Mouse (Mus musculus): ENCODE results near the gene Ckap4. TPM values are rescaled to one million over a fixed set of nuclear protein-coding genes. Genes with fewer than 3 reads are reported as not detected.

The Ckap4 gene
- polyA plus RNA-seq, 1 experiment from 2014 or later, result 56.5 TPM

DNA sequence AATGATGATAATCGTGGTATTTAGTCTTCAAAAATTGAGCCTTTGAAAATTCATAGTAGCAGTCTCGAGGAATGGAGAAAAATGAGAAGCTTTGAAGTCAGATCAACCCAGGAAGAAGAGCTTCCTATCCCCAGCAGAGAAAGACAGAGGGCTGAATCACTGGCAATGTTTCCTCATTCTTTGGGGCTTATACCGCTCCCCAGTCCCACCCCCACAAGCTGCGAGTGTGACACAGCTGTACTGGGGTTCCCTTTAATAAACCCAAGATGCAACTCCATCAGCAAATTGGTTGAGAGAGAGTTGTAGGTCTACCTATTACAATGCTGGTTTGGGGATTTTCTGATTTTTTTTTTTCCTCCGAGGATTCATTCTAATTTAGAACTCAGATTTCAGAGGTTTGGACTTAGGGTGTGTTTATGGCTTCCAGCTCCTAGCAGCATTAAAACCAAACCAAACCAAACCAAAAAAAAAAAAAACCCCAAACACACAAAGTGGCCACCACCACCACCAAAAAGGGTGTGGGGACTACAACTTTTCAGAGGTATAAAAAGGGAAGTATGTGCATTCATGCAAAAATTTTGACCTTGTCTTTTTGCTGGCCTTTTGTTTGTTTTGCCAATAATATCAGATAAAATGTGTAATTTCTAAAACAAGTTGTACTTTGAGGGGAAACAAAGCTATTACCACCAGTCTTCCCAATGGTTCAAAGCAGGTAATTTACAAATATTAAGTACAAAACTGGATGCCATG lies 40.0 kb upstream of the Ckap4 start:
- Histone ChIP-seq H3K9me3 (replicated peaks; ENCODE audit: control insufficient read depth, low read length) (0 out of 2 replicates have a peak, but pooled peaks cover 2% of the 10 kb centered on the region), H3K36me3 (ENCODE audit: control insufficient read depth, insufficient read depth) (no peaks in the 10 kb centered on the region), H3K4me1 (ENCODE audit: control insufficient read depth, insufficient read depth, low read length) (peaks cover 14% of the 10 kb centered on the region), H3K4me2 (ENCODE audit: low read depth, low read length) (no peak overlapping the region), H3K27ac (ENCODE audit: low read length) (no peak overlapping the region), H3K9ac (ENCODE audit: low read length) (no peak overlapping the region), H3K4me3 (ENCODE audit: low read length) (no peak overlapping the region), H3K27me3 (ENCODE audit: control insufficient read depth, insufficient read depth, low read length) (no peaks in the 10 kb centered on the region)
- ATAC-seq (replicated peaks; ENCODE audit: extremely low read depth, insufficient read depth, low FRiP score), result no peak
- WGBS, result 53% methylated on average over 5 of the region's 5 CpGs

DNA sequence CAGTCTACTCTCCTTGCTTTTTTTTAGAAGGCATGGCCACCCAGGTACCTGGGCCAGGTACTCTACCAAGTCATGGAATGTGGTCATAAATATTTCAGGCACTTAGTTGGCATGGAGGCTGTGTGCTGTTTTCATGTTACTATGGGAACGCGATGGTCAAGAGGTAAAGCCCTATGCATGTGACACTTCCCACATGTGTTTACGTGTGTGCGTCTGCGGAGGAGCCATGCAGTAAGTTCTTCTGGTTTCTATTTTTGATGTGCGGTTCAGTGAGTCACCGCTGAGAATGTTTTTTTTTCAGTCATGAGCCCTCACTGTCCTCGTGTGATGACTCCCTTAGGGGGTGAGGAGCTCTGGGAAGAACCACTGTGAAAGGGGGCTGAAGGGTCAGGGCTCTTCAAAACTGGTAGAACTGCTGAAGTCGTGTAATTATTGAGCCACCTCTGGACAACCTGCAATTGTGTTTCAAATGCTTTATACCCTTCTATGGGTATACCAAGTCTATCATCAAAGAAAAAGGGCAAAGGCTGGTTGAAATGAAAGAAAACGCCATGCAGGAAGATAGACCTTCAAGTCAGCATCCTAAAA lies 37.3 kb upstream of the Ckap4 start:
- no peak overlapping the region for H3K4me2 ChIP-seq (ENCODE audit: low read depth, low read length)
- no peaks in the 10 kb centered on the region for H3K27me3 ChIP-seq (ENCODE audit: control insufficient read depth, insufficient read depth, low read length)
- H3K4me3 ChIP-seq (ENCODE audit: low read length), result no peak overlapping the region
- no peak overlapping the region for H3K9ac ChIP-seq (ENCODE audit: low read length)
- H3K27ac ChIP-seq (ENCODE audit: low read length), result no peak overlapping the region
- WGBS, result 65% methylated on average over 10 of the region's 10 CpGs
- H3K36me3 ChIP-seq (ENCODE audit: control insufficient read depth, insufficient read depth), result no peaks in the 10 kb centered on the region
- H3K4me1 ChIP-seq (ENCODE audit: control insufficient read depth, insufficient read depth, low read length), result no peaks in the 10 kb centered on the region
- 0 out of 2 replicates have a peak, but pooled peaks cover 2% of the 10 kb centered on the region for H3K9me3 ChIP-seq (replicated peaks; ENCODE audit: control insufficient read depth, low read length)
- no peak for ATAC-seq (replicated peaks; ENCODE audit: extremely low read depth, insufficient read depth, low FRiP score)

DNA sequence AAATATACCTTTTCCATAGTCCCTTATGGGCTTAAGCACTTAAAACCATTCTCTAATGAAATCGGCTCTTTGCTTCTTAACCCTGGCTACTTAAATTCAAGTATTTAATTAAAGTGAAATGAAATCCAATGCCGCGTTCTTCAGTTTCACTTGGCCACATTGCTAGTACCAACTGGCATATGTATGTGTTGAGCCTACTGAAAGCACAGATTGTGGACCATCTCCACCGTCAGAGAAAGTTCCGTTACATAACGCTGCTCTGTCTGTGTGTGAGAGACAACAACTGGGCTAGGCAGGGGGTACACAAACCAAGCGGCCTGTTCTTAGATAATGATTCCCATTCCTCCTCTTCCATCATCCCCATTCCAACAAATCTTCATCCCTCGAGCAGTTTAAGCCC lies 30.6 kb upstream of the Ckap4 start:
- Histone ChIP-seq H3K9ac (ENCODE audit: low read length) (no peak overlapping the region), H3K4me2 (ENCODE audit: low read depth, low read length) (no peak overlapping the region), H3K27me3 (ENCODE audit: control insufficient read depth, insufficient read depth, low read length) (no peaks in the 10 kb centered on the region), H3K27ac (ENCODE audit: low read length) (no peak overlapping the region), H3K36me3 (ENCODE audit: control insufficient read depth, insufficient read depth) (no peaks in the 10 kb centered on the region), H3K4me3 (ENCODE audit: low read length) (no peak overlapping the region), H3K9me3 (replicated peaks; ENCODE audit: control insufficient read depth, low read length) (0 out of 2 replicates have a peak, but pooled peaks cover 2% of the 10 kb centered on the region), H3K4me1 (ENCODE audit: control insufficient read depth, insufficient read depth, low read length) (no peaks in the 10 kb centered on the region)
- ATAC-seq (replicated peaks; ENCODE audit: extremely low read depth, insufficient read depth, low FRiP score), result no peak
- WGBS, result 79% methylated on average over 8 of the region's 8 CpGs

DNA sequence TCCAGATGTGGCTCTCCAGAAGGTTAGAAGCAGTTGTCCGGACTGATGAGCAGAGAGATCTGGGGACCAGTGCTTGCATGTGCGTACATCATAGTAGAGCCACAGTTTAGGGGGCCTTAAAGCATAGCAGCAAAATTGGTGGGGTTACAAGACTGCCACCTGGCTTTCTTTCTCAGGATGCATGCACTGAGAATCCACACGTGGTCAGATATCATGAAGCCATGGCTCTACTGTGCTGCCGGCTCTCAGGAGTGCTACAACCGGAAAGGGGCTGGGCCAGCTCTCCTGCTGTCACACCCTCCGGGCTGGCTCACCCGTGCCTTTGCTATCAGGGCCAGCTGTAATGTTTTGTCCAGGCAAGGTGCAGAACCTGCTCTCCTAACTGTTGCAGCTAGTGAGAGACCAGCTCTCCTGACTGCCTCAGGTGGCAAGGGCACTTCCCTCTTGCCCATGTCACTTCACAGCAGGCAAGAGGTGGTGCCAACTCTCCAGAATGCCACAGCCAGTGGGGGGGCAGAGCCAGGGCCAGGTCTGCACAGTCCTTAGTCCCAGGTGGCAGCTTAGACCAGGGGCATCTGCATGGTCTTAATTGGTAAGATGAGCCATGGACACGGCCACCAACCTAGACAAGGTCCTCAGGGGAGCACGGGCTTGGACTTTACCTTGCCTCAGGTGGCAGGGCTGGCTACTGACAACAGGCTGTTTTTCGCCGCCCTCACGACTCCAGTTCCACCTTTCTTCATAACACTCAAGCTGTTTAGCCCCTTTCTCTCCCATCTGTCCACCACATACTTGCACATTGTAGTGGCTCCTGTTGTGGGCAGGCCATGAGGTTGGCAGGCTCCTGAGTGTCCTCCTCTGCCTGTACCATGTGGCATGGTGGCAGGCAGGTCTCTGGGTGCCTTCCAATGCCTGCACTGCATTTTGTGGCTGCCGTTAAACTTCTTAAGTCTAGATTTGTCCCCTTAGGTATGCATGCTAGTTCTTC lies 29.0 kb upstream of the Ckap4 start:
- H3K27ac ChIP-seq (ENCODE audit: low read length), result no peak overlapping the region
- no peak overlapping the region for H3K4me3 ChIP-seq (ENCODE audit: low read length)
- WGBS, result 57% methylated on average over 13 of the region's 13 CpGs
- H3K4me1 ChIP-seq (ENCODE audit: control insufficient read depth, insufficient read depth, low read length), result no peaks in the 10 kb centered on the region
- no peak overlapping the region for H3K9ac ChIP-seq (ENCODE audit: low read length)
- no peaks in the 10 kb centered on the region for H3K27me3 ChIP-seq (ENCODE audit: control insufficient read depth, insufficient read depth, low read length)
- no peaks in the 10 kb centered on the region for H3K36me3 ChIP-seq (ENCODE audit: control insufficient read depth, insufficient read depth)
- no peak overlapping the region for H3K4me2 ChIP-seq (ENCODE audit: low read depth, low read length)
- ATAC-seq (replicated peaks; ENCODE audit: extremely low read depth, insufficient read depth, low FRiP score), result peak; percentile 55
- peaks cover 8% of the 10 kb centered on the region for H3K9me3 ChIP-seq (replicated peaks; ENCODE audit: control insufficient read depth, low read length)

DNA sequence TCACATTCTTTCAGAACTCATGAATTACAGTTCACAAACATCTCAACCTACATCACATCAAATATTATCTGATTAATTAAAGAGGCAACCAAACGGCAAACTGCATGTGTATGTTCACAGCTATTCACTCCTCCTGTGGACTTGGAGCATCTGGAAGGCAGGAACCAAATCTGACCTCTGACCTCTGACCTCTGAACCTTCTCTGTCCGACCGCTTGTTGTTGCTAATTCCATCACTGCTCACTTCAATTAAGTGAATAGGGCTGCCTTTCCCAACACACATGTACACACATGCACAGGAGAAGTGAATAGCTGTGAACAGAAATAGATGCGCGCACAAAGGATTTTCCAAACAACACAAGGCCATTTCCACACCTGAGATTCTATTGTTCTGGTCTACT lies 28.3 kb upstream of the Ckap4 start:
- Histone ChIP-seq H3K4me2 (ENCODE audit: low read depth, low read length) (no peak overlapping the region), H3K4me3 (ENCODE audit: low read length) (no peak overlapping the region), H3K27ac (ENCODE audit: low read length) (no peak overlapping the region), H3K27me3 (ENCODE audit: control insufficient read depth, insufficient read depth, low read length) (no peaks in the 10 kb centered on the region), H3K36me3 (ENCODE audit: control insufficient read depth, insufficient read depth) (no peaks in the 10 kb centered on the region), H3K9me3 (replicated peaks; ENCODE audit: control insufficient read depth, low read length) (peaks cover 8% of the 10 kb centered on the region), H3K4me1 (ENCODE audit: control insufficient read depth, insufficient read depth, low read length) (no peaks in the 10 kb centered on the region), H3K9ac (ENCODE audit: low read length) (no peak overlapping the region)
- WGBS, result 74% methylated on average over 5 of the region's 5 CpGs
- no peak for ATAC-seq (replicated peaks; ENCODE audit: extremely low read depth, insufficient read depth, low FRiP score)

DNA sequence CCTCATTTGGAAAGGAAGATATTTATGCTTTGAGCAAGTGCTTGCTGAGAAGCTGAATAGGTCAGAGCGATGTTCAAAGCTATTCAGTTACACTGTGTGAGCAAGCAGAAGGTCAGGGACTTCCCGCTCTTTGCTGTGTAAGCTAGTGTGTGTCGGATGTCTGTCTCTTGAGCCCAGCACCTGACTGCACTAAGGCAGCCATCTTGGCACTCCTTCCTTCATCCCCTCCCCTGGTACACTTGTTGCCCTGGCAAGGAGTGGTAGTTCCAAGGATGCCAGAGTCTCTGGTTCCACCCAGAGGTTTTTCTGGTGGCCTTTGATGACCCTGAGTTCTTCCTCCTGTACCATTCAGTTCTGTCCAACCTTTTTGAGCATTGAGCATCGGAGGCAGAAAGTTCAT lies 26.1 kb upstream of the Ckap4 start:
- H3K9ac ChIP-seq (ENCODE audit: low read length), result no peak overlapping the region
- no peaks in the 10 kb centered on the region for H3K4me1 ChIP-seq (ENCODE audit: control insufficient read depth, insufficient read depth, low read length)
- no peaks in the 10 kb centered on the region for H3K27me3 ChIP-seq (ENCODE audit: control insufficient read depth, insufficient read depth, low read length)
- no peak overlapping the region for H3K4me2 ChIP-seq (ENCODE audit: low read depth, low read length)
- H3K9me3 ChIP-seq (replicated peaks; ENCODE audit: control insufficient read depth, low read length), result peaks cover 8% of the 10 kb centered on the region
- H3K4me3 ChIP-seq (ENCODE audit: low read length), result no peak overlapping the region
- 89% methylated on average over 4 of the region's 4 CpGs for WGBS
- ATAC-seq (replicated peaks; ENCODE audit: extremely low read depth, insufficient read depth, low FRiP score), result no peak
- H3K36me3 ChIP-seq (ENCODE audit: control insufficient read depth, insufficient read depth), result no peaks in the 10 kb centered on the region
- no peak overlapping the region for H3K27ac ChIP-seq (ENCODE audit: low read length)

DNA sequence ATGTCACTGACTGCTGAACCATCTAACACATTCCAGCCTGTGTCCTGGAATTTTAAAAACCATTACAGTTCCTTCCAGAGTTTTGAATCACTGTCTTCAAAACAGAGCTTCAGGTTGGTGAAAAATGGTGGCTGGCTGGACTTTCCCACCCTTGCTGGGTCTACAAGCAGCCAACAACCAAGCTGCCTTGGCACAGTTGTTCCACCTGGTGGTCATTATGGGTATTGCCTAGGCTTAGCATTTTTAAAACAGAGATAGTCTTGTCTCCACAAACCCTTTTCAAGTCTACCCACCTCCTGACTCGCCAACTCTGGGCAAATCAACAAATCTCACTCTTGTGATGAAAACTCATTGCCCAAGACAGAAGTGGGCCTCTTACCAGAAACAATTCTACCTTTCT lies 24.6 kb upstream of the Ckap4 start:
- 71% methylated on average over 1 of the region's 1 CpGs for WGBS

DNA sequence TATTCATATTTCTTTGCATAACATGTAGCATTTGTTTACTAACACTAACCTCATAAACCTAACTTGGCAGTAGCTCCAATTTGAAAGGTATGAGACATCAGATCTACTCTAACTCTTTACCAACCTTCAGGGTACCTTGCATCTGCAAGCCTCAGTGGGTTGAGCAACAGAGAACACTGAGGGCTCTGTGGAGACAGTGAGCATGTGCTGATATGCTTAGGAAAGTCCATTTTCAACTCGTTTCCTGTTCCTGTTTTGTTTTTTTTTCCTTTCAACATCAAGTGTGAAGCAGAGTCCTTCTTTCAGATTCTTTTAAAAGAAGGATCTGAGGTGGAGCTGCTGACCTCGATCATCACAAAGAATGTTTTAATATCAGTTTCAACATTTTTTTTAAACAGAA lies 22.3 kb upstream of the Ckap4 start:
- Histone ChIP-seq H3K27ac (ENCODE audit: low read length) (no peak overlapping the region), H3K9ac (ENCODE audit: low read length) (no peak overlapping the region), H3K4me3 (ENCODE audit: low read length) (no peak overlapping the region), H3K4me2 (ENCODE audit: low read depth, low read length) (no peak overlapping the region), H3K9me3 (replicated peaks; ENCODE audit: control insufficient read depth, low read length) (peaks cover 11% of the 10 kb centered on the region), H3K36me3 (ENCODE audit: control insufficient read depth, insufficient read depth) (no peaks in the 10 kb centered on the region), H3K27me3 (ENCODE audit: control insufficient read depth, insufficient read depth, low read length) (no peaks in the 10 kb centered on the region), H3K4me1 (ENCODE audit: control insufficient read depth, insufficient read depth, low read length) (no peaks in the 10 kb centered on the region)
- ATAC-seq (replicated peaks; ENCODE audit: extremely low read depth, insufficient read depth, low FRiP score), result no peak
- 62% methylated on average over 2 of the region's 2 CpGs for WGBS

More for the DNA sequence above, 24.6 kb upstream of the Ckap4 start:
- Histone ChIP-seq H3K9ac (ENCODE audit: low read length) (no peak overlapping the region), H3K4me2 (ENCODE audit: low read depth, low read length) (no peak overlapping the region), H3K4me3 (ENCODE audit: low read length) (no peak overlapping the region), H3K4me1 (ENCODE audit: control insufficient read depth, insufficient read depth, low read length) (no peaks in the 10 kb centered on the region), H3K27ac (ENCODE audit: low read length) (no peak overlapping the region), H3K9me3 (replicated peaks; ENCODE audit: control insufficient read depth, low read length) (peaks cover 8% of the 10 kb centered on the region), H3K36me3 (ENCODE audit: control insufficient read depth, insufficient read depth) (no peaks in the 10 kb centered on the region), H3K27me3 (ENCODE audit: control insufficient read depth, insufficient read depth, low read length) (no peaks in the 10 kb centered on the region)
- no peak for ATAC-seq (replicated peaks; ENCODE audit: extremely low read depth, insufficient read depth, low FRiP score)

All from heart, embryonic 16.5 days (tissue).